Mouse (Mus musculus): ENCODE data around the gene Chn2.

The Chn2 gene

GRCm38 (mm10) chr6:54200031-54200722, 160.8 kb downstream of the Chn2 start:
- DNase-seq (ENCODE audit: low spot score in 2 of 2), result no peak

GRCm38 (mm10) chr6:54202311-54203020, 163.1 kb downstream of the Chn2 start:
- DNase-seq (ENCODE audit: low spot score in 2 of 2), result no peak

GRCm38 (mm10) chr6:54203316-54203715, 164.0 kb downstream of the Chn2 start:
- no peak for DNase-seq (ENCODE audit: low spot score in 2 of 2)

GRCm38 (mm10) chr6:54203926-54204325, 164.6 kb downstream of the Chn2 start:
- no peak for DNase-seq (ENCODE audit: low spot score in 2 of 2)

- no peak for DNase-seq (ENCODE audit: low spot score in 2 of 2)
These were observed 165.6 kb downstream of the Chn2 start for GRCm38 (mm10) chr6:54204931-54205330.

GRCm38 (mm10) chr6:54205471-54205870, 166.1 kb downstream of the Chn2 start:
- DNase-seq (ENCODE audit: low spot score in 2 of 2), result no peak

GRCm38 (mm10) chr6:54206221-54206738, 166.9 kb downstream of the Chn2 start:
- DNase-seq (ENCODE audit: low spot score in 2 of 2), result no peak

- no peak for DNase-seq (ENCODE audit: low spot score in 2 of 2)
These were observed 169.4 kb downstream of the Chn2 start for GRCm38 (mm10) chr6:54208786-54209185.

GRCm38 (mm10) chr6:54210971-54211370, 171.6 kb downstream of the Chn2 start:
- no peak for DNase-seq (ENCODE audit: low spot score in 2 of 2)

GRCm38 (mm10) chr6:54211939-54212338, 172.6 kb downstream of the Chn2 start:
- DNase-seq (ENCODE audit: low spot score in 2 of 2), result no peak

- no peak for DNase-seq (ENCODE audit: low spot score in 2 of 2)
These were observed 174.4 kb downstream of the Chn2 start for GRCm38 (mm10) chr6:54213743-54214142.

GRCm38 (mm10) chr6:54215636-54216035, 176.3 kb downstream of the Chn2 start:
- no peak for DNase-seq (ENCODE audit: low spot score in 2 of 2)

GRCm38 (mm10) chr6:54216512-54216911, 177.2 kb downstream of the Chn2 start:
- DNase-seq (ENCODE audit: low spot score in 2 of 2), result no peak

- peak in 1 of 2 experiments; percentile 19 for DNase-seq (ENCODE audit: low spot score in 2 of 2)
These were observed 180.8 kb downstream of the Chn2 start for GRCm38 (mm10) chr6:54220124-54220523.

- DNase-seq (ENCODE audit: low spot score in 2 of 2), result peak in 1 of 2 experiments; percentile 23
These were observed 184.2 kb downstream of the Chn2 start for GRCm38 (mm10) chr6:54223529-54223928.

- no peak for DNase-seq (ENCODE audit: low spot score in 2 of 2)
These were observed 185.0 kb downstream of the Chn2 start for GRCm38 (mm10) chr6:54224325-54224724.

- DNase-seq (ENCODE audit: low spot score in 2 of 2), result no peak
These were observed 186.0 kb downstream of the Chn2 start for GRCm38 (mm10) chr6:54225327-54225726.

GRCm38 (mm10) chr6:54227061-54227460, 187.7 kb downstream of the Chn2 start:
- no peak for DNase-seq (ENCODE audit: low spot score in 2 of 2)

GRCm38 (mm10) chr6:54228421-54228820, 189.1 kb downstream of the Chn2 start:
- DNase-seq (ENCODE audit: low spot score in 2 of 2), result no peak

GRCm38 (mm10) chr6:54228874-54229273, 189.5 kb downstream of the Chn2 start:
- DNase-seq (ENCODE audit: low spot score in 2 of 2), result peak; percentile 10 to 43

- no peak for DNase-seq (ENCODE audit: low spot score in 2 of 2)
These were observed 192.6 kb downstream of the Chn2 start for GRCm38 (mm10) chr6:54231769-54232558.

GRCm38 (mm10) chr6:54236441-54236840, 197.1 kb downstream of the Chn2 start:
- DNase-seq (ENCODE audit: low spot score in 2 of 2), result no peak

Data from frontal cortex, postnatal 36 days (tissue).